Mouse (Mus musculus) layer of hippocampus, adult 2 months (tissue): ENCODE data around the gene Hmgcl. TPM values are rescaled to one million over a fixed set of nuclear protein-coding genes. Genes with fewer than 3 reads are reported as not detected.
A peak's percentile ranks its signal among the peaks of the same experiment; 100 is the strongest.
"Not testable (repeated sequence)": the region's sequence is repeated elsewhere in the genome, so short reads cannot be mapped to it uniquely, and the experiment has no call there.

ENCODE experiments used
- DNase-seq, 2 experiments: peaks; one replicate each; pipeline ENCODE4 v3.0.0; 2022; ENCODE audit warnings: low spot score in 2 of 2
- H3K27ac ChIP-seq: fragments of 200-600 bp; 2 replicates; pipeline ENCODE4 v1.8.1; 2022
- H3K4me3 ChIP-seq: fragments of 200-600 bp; 2 replicates; pipeline ENCODE4 v1.8.1; 2022; ENCODE audit warnings: mild to moderate bottlenecking
- CTCF ChIP-seq: fragments of 200-600 bp; conservative IDR thresholded peaks from 2 replicates; pipeline ENCODE4 v1.8.1; 2022; ENCODE audit warnings: antibody characterized with exemption, mild to moderate bottlenecking, moderate library complexity
- total RNA-seq, 2 experiments: library from RNA; stranded (reverse); gene quantifications; 2 replicates each; pipeline ENCODE4 v1.2.3; 2021

Gene Hmgcl
- total RNA-seq, 2 experiments from 2014 or later: 35.2 to 36.1 TPM

- Histone ChIP-seq H3K4me3 (no peak overlapping the region), H3K27ac (no peak overlapping the region; the same call in 1 of the 2 replicates)
- DNase-seq: no peak
- TF ChIP-seq CTCF: no peak
These were observed 23.0 kb downstream of the Hmgcl start for GRCm38 (mm10) chr4:135969070-135969750.

GRCm38 (mm10) chr4:135970585-135970984 lies 24.3 kb downstream of the Hmgcl start:
- no peak for DNase-seq
- no peak overlapping the region for H3K4me3 ChIP-seq
- TF ChIP-seq CTCF: no peak
- peak overlapping the region; percentile 25; the same call in 1 of the 2 replicates for H3K27ac ChIP-seq

- no peak for DNase-seq
- H3K27ac ChIP-seq: peak overlapping the region; percentile 96
- H3K4me3 ChIP-seq: peak overlapping the region; percentile 99
- no peak for TF ChIP-seq CTCF
These were observed 25.7 kb downstream of the Hmgcl start for GRCm38 (mm10) chr4:135971805-135972555.

- DNase-seq: peak; percentile 88 to 91
- Histone ChIP-seq H3K4me3 (peak within 1 kb of the TSS; percentile 99), H3K27ac (peak within 1 kb of the TSS; percentile 96)
- peak; percentile 29; the same call in 1 of the 2 replicates for TF ChIP-seq CTCF
These were observed 26.3 kb downstream of the Hmgcl start, which contains the start of gene Lypla2 for GRCm38 (mm10) chr4:135972556-135972906. Gene Lypla2, minus strand, starts transcription at chr4:135972626.

GRCm38 (mm10) chr4:135972911-135973811 lies 26.9 kb downstream of the Hmgcl start:
- TF ChIP-seq CTCF: no peak
- H3K4me3 ChIP-seq: peak overlapping the region; percentile 99
- peak overlapping the region; percentile 96 for H3K27ac ChIP-seq

GRCm38 (mm10) chr4:135976146-135976545 lies 29.9 kb downstream of the Hmgcl start:
- Histone ChIP-seq H3K4me3 (no peak overlapping the region), H3K27ac (no peak overlapping the region)
- no peak for DNase-seq
- TF ChIP-seq CTCF: no peak

More at GRCm38 (mm10) chr4:135972911-135973811, 26.9 kb downstream of the Hmgcl start:
- no peak for DNase-seq

GRCm38 (mm10) chr4:135980223-135980622 lies 34.0 kb downstream of the Hmgcl start:
- not testable (repeated sequence) for H3K4me3 ChIP-seq, DNase-seq, H3K27ac ChIP-seq

- Histone ChIP-seq H3K4me3 (no peak overlapping the region), H3K27ac (peak overlapping the region; percentile 61; the same call in 1 of the 2 replicates)
- no peak; the same call in 1 of the 2 replicates for TF ChIP-seq CTCF
- peak; percentile 77 to 92 for DNase-seq
These were observed 35.3 kb downstream of the Hmgcl start for GRCm38 (mm10) chr4:135981524-135982063.

- Histone ChIP-seq H3K4me3 (no peak overlapping the region), H3K27ac (no peak overlapping the region)
- no peak for TF ChIP-seq CTCF
- DNase-seq: no peak
These were observed 38.3 kb downstream of the Hmgcl start for GRCm38 (mm10) chr4:135984556-135984955.

GRCm38 (mm10) chr4:135985193-135985592 lies 38.9 kb downstream of the Hmgcl start:
- no peak for DNase-seq
- Histone ChIP-seq H3K4me3 (no peak overlapping the region), H3K27ac (no peak overlapping the region)
- no peak for TF ChIP-seq CTCF

GRCm38 (mm10) chr4:135985769-135986168 lies 39.5 kb downstream of the Hmgcl start:
- Histone ChIP-seq H3K27ac (no peak overlapping the region; the same call in 1 of the 2 replicates), H3K4me3 (peak overlapping the region; percentile 77)
- no peak for TF ChIP-seq CTCF
- no peak for DNase-seq

- Histone ChIP-seq H3K4me3 (peak overlapping the region; percentile 77), H3K27ac (peak overlapping the region; percentile 96)
- TF ChIP-seq CTCF: no peak
- DNase-seq: no peak
These were observed 40.2 kb downstream of the Hmgcl start for GRCm38 (mm10) chr4:135986301-135986942.
